Mouse (Mus musculus) hindbrain, embryonic 14.5 days (tissue): ENCODE data around the gene Sox8. TPM values are rescaled to one million over a fixed set of nuclear protein-coding genes. Genes with fewer than 3 reads are reported as not detected.

Experiments
- ATAC-seq: fragments of 200-750 bp; cut with Nextera tagmentation; 2 replicates; pipeline ENCODE4 v1.8.0; 2017; ENCODE audit warnings: moderate number of reproducible peaks, mild to moderate bottlenecking, moderate TSS enrichment, moderate library complexity; ENCODE audit not compliant: low FRiP score
- DNase-seq: peaks from one replicate; pipeline ENCODE4 v3.0.0-alpha.2; 2015; ENCODE audit warnings: low spot score
- H3K27ac ChIP-seq: fragments of 300-500 bp; sonication (generic); 2 replicates; pipeline ENCODE4 v1.5.1; 2014; ENCODE audit warnings: mild to moderate bottlenecking, moderate library complexity
- H3K27me3 ChIP-seq: fragments of 300-500 bp; sonication (generic); 2 replicates; pipeline ENCODE4 v1.6.1; 2014; ENCODE audit warnings: mild to moderate bottlenecking, low read length, mixed read lengths; ENCODE audit not compliant: control insufficient read depth, insufficient read depth
- H3K36me3 ChIP-seq: fragments of 300-500 bp; sonication (generic); replicated peaks from 2 replicates; pipeline ENCODE4 v1.6.1; 2014; ENCODE audit not compliant: control insufficient read depth, insufficient read depth
- H3K4me1 ChIP-seq: fragments of 300-500 bp; sonication (generic); replicated peaks from 2 replicates; pipeline ENCODE4 v1.6.1; 2014; ENCODE audit warnings: antibody characterized with exemption, low read length, mixed read lengths; ENCODE audit not compliant: control insufficient read depth, insufficient read depth
- H3K4me2 ChIP-seq: fragments of 300-500 bp; sonication (generic); replicated peaks from 2 replicates; pipeline ENCODE4 v1.6.1; 2014; ENCODE audit warnings: mild to moderate bottlenecking, moderate library complexity
- H3K4me3 ChIP-seq: fragments of 300-500 bp; sonication (generic); replicated peaks from 2 replicates; pipeline ENCODE4 v1.5.1; 2014; ENCODE audit warnings: mild to moderate bottlenecking, low read length
- H3K9ac ChIP-seq: fragments of 300-500 bp; sonication (generic); 2 replicates; pipeline ENCODE4 v1.6.1; 2014
- H3K9me3 ChIP-seq: fragments of 300-500 bp; sonication (generic); 2 replicates; pipeline ENCODE4 v1.6.1; 2016; ENCODE audit warnings: low read length; ENCODE audit not compliant: control insufficient read depth
- WGBS: fragments of 180-500 bp; shearing (Covaris S2); extraction: QIAGEN DNeasy Blood & Tissue Kit; methylation state at CpG from one replicate; pipeline ENCODE4 v1.1.7; 2014; 5-methylcytosine and 5-hydroxymethylcytosine counted together
- polyA plus RNA-seq: library from polyadenylated mRNA; unstranded; fragments of >200 nt; fragmentation: Nextera tagmentation; extraction: Ambion mirVana; gene quantifications from 2 replicates; pipeline ENCODE4 v1.2.1, GENCODE M21; 2014

Gene Sox8
- polyA plus RNA-seq, 1 experiment from 2014 or later = 18.5 TPM

- Histone ChIP-seq H3K36me3 (no peaks in the 10 kb centered on the region), H3K4me1 (0 out of 2 replicates have a peak, but pooled peaks cover 7% of the 10 kb centered on the region), H3K27ac (no peak overlapping the region), H3K9ac (no peak overlapping the region), H3K4me2 (no peak overlapping the region), H3K27me3 (no peaks in the 10 kb centered on the region), H3K4me3 (no peak overlapping the region), H3K9me3 (no peaks in the 10 kb centered on the region)
- no peak; the same call in 1 of the 2 replicates for ATAC-seq
- DNase-seq = no peak
- WGBS = 41% methylated on average over 5 of the region's 5 CpGs
Measured at GRCm38 (mm10) chr17:25519511-25519910, 51.0 kb downstream of the Sox8 start.

DNA sequence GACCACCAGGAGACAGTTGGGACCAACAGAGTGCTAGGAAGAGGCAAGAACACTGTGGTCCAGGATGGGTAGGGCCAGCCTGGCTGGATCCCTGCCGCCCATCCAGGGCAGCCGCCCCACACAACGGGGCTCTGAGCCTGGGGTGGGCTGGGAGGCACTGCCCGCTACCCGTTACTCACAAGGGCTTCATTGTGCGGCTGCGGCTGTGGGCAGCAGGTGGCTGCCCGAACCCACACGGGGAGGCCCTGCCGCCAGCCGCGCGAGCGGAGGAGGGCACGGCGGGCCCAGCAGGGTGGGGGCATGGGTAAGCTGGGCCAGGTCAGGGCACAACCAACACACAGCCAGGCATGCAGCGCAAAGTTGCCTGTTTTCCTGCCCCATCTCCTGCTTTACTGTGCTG is 52.3 kb downstream of the Sox8 start:
- WGBS = 49% methylated on average over 17 of the region's 17 CpGs
- H3K4me2 ChIP-seq = no peak overlapping the region
- no peak overlapping the region for H3K27ac ChIP-seq
- H3K4me3 ChIP-seq = no peak overlapping the region
- no peak overlapping the region for H3K9ac ChIP-seq
- H3K4me1 ChIP-seq = 0 out of 2 replicates have a peak, but pooled peaks cover 7% of the 10 kb centered on the region
- H3K9me3 ChIP-seq = no peaks in the 10 kb centered on the region
- DNase-seq = no peak
- ATAC-seq = peak; percentile 43; the same call in 1 of the 2 replicates
- no peaks in the 10 kb centered on the region for H3K27me3 ChIP-seq
- no peaks in the 10 kb centered on the region for H3K36me3 ChIP-seq

DNA sequence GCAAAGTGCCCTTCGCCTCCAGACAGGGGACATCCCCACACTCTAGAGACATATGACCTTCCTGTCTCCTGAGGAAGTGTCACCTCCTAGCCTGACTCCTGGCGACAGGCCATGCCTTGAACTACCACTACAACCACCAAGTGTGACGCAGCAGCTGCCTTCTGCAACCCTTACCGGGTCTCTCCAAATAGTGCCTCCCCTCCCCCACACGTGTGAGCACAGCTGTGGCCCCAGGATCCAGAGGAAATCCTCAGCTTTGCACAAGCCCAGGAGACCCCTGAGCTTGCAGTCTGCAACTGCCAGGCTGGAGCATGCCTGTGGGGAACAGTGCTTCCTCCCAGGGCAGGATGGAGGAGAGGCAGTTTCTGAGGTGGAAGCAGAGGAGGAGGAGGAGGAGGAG is 54.2 kb downstream of the Sox8 start:
- H3K27ac ChIP-seq = no peak overlapping the region
- no peaks in the 10 kb centered on the region for H3K36me3 ChIP-seq
- no peaks in the 10 kb centered on the region for H3K9me3 ChIP-seq
- no peak overlapping the region for H3K4me2 ChIP-seq
- H3K27me3 ChIP-seq = no peaks in the 10 kb centered on the region
- ATAC-seq = no peak
- 0 out of 2 replicates have a peak, but pooled peaks cover 7% of the 10 kb centered on the region for H3K4me1 ChIP-seq
- H3K4me3 ChIP-seq = no peak overlapping the region
- 42% methylated on average over 5 of the region's 5 CpGs for WGBS
- no peak for DNase-seq
- H3K9ac ChIP-seq = no peak overlapping the region

Other genes starting within 250 kb of the Sox8 start
- gene Tpsab1, start 225.1 kb downstream of the Sox8 start, polyA plus RNA-seq = not detected in 2 replicates
- 0.36 TPM in 1 of 2 replicates, not detected in the other for gene Tpsb2, start 204.4 kb downstream of the Sox8 start, polyA plus RNA-seq
- gene Tpsg1, start 201.4 kb downstream of the Sox8 start, polyA plus RNA-seq = 1.2 TPM in 1 of 2 replicates, not detected in the other
- gene Cacna1h, start 136.9 kb downstream of the Sox8 start, polyA plus RNA-seq = 10.6 and 14.1 TPM in 2 replicates
- gene Tekt4, start 116.1 kb downstream of the Sox8 start, polyA plus RNA-seq = 1.2 and 2.4 TPM in 2 replicates
- gene Sstr5, start 73.4 kb downstream of the Sox8 start, polyA plus RNA-seq = 0.47 and 0.76 TPM in 2 replicates
- gene Lmf1, start 8.4 kb upstream of the Sox8 start, polyA plus RNA-seq = 22.4 and 24.9 TPM in 2 replicates
- 8.1 and 10.0 TPM in 2 replicates for gene Gng13, start 146.5 kb upstream of the Sox8 start, polyA plus RNA-seq
- gene Chtf18, start 156.7 kb upstream of the Sox8 start, polyA plus RNA-seq = 3.4 and 3.6 TPM in 2 replicates
- 21.8 and 22.8 TPM in 2 replicates for gene Rpusd1, start 157.0 kb upstream of the Sox8 start, polyA plus RNA-seq
- not detected in 2 replicates for gene Mslnl, start 165.4 kb upstream of the Sox8 start, polyA plus RNA-seq
- gene Msln, start 183.7 kb upstream of the Sox8 start, polyA plus RNA-seq = not detected in 2 replicates
- gene Narfl, start 203.1 kb upstream of the Sox8 start, polyA plus RNA-seq = 28.7 and 29.1 TPM in 2 replicates
- 116 and 138 TPM in 2 replicates for gene Haghl, start 215.0 kb upstream of the Sox8 start, polyA plus RNA-seq
- gene Ccdc78, start 215.9 kb upstream of the Sox8 start, polyA plus RNA-seq = 0.41 TPM in 1 of 2 replicates, not detected in the other
- 77.6 and 91.6 TPM in 2 replicates for gene Fam173a, start 222.2 kb upstream of the Sox8 start, polyA plus RNA-seq
- not detected in 2 replicates for gene AC134908.4, start 225.0 kb upstream of the Sox8 start, polyA plus RNA-seq
- gene Metrn, start 226.4 kb upstream of the Sox8 start, polyA plus RNA-seq = 11.8 and 15.1 TPM in 2 replicates
- gene Fbxl16, start 238.4 kb upstream of the Sox8 start, polyA plus RNA-seq = 31.7 and 35.0 TPM in 2 replicates